Mouse (Mus musculus): Measurements from ENCODE around the gene Ccl4. TPM values are rescaled to one million over a fixed set of nuclear protein-coding genes. Genes with fewer than 3 reads are reported as not detected.

Ccl4 gene
- 3.0 and 3.2 TPM in 2 replicates for polyA plus RNA-seq (2015; fragmentation: Nextera tagmentation; extraction: Ambion mirVana)

DNA sequence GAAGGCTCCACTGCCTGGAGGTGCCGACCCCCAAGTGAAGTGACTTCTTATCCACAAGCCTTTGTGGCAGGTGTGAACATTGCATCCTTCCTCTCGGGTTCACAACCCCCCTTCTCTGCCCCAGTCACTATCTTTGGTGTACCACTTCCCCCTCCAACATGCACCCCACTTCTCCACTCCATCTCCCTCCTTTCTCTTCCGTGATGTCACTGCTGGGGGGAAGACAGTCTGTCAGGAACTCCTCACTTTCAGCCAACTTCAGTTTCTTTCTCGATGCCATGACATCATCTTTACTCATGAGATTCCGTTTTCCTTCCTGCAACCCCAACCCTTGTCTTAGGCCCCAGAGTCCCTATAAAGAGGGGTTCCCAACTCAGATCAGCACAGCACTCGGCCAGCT lies at the start of gene Ccl4:
TSS of gene Ccl4 (plus strand) at position 381 of the 400 bp plus-strand sequence.
- DNase-seq (ENCODE audit: low spot score) = peak; percentile 58

DNA sequence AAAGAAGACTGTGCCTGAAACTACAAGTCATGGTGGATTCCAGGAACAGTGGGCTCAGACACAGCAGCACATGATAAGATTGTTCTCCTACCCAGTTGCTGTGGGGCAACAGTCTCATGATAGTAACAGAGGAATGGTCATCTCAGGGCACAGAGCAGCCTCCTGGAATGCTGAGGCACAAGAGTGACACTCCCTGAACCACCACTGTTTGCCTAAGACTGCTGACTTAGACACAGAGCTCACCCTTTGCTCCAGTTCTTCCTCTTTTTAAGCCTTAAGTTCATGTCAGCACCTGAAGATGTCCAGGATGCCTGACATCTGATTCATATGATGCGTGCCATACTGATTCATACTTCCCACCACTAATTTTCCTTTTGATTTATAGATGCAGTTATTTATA lies 45.8 kb upstream of the Ccl4 start:
- no peak for DNase-seq (ENCODE audit: low spot score)

DNA sequence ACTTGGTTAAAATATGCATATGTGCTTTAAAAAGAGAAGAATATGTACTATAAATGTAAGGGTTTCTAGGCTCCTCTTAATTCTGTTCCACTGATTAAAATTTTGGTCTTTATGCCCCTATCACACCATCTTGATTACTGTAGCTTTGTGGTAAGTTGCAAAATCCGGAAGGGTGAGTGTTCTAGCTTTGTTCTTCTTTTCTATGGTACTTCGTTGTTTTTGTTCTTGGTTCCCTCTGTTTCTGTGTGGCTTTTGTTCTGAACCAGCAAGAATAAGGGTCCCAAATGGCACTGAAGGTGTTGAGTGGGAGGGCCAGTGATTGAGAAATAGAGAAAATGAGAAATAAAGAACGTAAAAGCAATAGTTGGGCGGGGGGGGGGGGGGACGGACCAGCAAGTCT lies 44.1 kb upstream of the Ccl4 start:
- DNase-seq (ENCODE audit: low spot score) = no peak

DNA sequence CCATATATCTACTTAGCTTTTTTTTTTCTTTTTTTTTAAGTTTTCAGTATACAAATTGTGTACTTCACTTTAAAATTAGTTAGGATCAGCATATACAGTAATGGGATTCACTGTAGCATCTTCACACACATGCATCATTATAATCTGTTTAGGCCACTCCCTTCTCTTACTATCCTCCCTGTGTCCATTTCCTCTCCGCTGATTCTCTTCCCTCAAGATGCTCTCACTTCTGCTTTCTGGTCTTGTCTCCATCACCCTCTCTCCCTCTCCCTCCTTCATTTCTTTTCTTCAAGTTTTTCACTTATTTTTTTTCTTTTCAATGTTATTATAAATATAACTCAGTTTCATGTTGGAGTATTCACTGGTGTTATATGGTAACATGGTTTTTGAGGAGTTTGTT lies 43.3 kb upstream of the Ccl4 start:
- no peak for DNase-seq (ENCODE audit: low spot score)

DNA sequence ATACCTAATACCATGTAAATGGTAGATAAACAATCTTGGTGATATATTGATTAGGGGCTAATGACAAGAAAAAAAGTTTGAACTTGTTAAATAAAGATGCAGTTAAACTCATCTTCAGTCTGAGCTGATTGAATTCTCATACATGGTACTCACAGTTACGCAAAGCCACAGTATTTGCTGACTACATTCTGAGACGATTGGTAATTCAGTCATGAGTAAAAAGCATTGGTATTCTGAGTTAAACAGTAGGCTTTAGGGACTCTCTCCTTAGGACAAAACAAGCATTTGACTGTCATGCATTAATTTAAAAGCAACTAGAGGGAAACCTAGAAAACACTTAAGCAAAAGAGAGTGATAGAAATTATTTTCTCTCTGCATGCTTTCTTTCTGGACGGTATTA lies 38.8 kb upstream of the Ccl4 start:
- DNase-seq (ENCODE audit: low spot score) = no peak

DNA sequence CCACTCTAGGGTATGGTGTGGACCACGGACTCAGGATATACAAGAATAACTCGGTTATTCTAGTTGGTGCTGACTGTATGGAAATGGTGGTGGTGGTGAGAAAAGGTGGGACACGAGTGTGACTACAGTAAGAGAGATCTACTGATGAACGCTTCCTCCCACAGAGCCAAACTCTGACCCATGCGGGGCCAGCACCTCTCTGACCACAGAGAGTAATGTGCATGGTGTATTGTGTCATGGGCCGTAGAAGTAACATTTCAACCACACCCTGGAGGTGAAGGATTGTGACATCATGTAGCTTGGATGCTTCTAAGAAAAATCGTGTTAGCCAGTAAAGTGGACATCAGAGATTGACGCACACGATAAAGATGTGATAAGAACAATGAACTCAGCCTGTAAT lies 33.6 kb upstream of the Ccl4 start:
- DNase-seq (ENCODE audit: low spot score) = no peak

DNA sequence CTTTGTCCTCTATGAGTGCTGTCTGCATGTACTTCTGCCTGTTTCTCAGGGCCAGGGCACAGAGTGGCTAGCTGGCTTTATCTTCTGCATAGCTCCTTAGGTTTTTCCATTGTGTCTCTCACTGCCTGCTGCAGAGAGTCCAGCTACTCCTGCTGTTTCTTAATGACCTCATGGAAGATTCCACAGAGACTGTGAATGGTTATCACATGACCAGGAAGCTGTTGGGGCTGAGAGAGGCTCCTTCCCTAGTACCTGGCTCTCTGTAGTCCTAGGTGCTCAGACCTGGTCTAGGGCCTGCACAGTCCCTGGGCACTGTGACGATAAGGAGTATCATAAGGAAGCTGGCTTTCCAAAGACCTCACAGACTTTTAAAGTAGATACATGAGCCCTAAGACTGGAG lies 31.8 kb upstream of the Ccl4 start:
- DNase-seq (ENCODE audit: low spot score) = no peak

DNA sequence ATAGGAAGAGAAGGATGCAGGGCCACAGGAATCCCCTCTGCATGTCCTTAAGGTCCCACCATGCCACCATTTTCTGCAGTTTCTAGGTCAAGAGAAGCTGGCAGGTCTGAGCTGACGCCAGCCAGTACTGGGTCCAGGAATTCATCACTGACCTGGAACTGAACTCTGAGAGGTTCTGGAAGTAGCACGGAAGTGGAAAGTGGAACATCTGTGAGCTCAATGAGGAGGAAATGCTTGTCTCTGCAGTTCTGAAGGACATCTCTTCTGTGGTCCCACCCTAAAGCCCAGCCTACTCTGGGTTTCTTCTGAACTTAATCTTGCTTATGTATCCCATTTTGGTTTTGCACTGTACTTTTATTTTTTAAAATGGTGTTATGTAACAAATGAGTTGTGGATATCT lies 31.3 kb upstream of the Ccl4 start:
- DNase-seq (ENCODE audit: low spot score) = no peak

DNA sequence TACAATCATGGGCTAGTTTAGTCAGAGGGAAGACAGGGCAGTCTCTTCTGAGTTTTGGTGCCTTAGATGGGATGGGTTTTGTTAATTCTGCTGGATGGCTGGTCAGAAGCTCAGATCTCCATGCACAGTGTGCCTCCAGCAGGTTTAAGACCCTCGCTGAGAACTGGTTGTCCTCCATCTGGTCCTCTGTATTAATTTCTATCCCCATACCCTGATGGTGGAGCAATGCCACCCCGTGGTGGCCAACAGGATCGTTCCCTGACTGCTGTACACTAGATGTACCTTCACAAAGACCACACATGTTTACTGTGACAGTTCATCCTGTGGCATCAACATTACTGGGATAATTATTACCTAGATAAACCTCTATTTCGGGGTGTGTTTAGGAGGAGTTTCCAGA lies 29.6 kb upstream of the Ccl4 start:
- DNase-seq (ENCODE audit: low spot score) = no peak

DNA sequence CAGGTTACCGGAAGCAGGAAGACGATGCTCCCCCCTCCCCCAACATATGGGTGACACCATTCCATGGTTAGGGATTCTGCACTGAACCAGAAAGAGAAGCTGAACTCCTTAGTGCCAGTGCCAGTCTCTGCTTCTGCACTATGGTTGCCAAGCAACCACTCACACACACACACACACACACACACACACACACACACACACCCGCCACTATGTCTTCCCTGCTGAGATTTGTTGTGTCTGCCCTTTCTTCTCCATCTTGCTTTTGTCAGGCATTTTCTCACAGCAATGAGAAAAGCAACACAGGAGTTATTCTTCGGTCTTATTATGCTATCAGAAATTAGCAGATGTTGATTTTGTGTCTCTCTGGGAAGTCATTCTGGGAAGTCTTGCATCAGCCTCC lies 28.0 kb upstream of the Ccl4 start:
- DNase-seq (ENCODE audit: low spot score) = no peak

DNA sequence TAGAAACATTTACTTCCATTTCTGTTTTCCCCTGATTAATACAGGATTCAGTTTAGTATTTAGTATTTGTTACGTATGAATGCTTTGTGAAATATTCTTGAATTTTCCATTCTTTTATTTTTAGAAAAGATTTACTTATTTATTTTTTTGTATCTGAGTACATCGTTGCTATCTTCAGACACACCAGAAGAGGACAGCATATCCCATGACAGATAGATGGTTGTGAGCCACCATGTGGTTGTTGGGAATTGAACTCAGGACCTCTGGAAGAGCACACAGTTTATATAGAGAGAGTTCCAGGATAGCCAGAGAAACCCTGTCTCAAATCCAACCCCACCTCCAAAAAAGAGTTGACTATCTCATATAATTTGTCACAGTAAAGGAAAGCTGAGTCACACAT lies 27.5 kb upstream of the Ccl4 start:
- DNase-seq (ENCODE audit: low spot score) = no peak

DNA sequence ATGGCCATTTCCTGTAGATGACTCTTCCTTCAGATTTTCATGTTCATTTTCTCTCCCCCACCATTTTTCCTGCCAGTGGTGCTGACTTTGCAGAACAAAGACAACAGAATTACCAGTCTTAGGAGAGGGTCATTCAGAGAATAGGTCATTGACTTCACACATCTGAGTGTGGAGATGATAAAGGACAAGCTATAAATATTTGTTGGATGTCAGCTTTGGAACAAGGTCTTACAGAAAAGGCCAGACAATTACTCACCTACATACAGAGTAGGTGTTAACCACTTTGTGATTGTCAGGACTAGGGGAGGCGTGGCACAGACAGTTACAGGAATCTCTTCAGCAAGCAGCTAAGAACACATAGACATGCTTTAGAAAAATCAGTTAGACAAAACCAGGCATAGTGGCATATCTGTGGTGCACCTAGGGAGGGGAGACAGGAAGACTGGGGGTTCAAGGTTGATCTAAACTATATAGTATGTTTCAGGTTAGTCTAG lies 25.6 kb upstream of the Ccl4 start:
- DNase-seq (ENCODE audit: low spot score) = no peak

DNA sequence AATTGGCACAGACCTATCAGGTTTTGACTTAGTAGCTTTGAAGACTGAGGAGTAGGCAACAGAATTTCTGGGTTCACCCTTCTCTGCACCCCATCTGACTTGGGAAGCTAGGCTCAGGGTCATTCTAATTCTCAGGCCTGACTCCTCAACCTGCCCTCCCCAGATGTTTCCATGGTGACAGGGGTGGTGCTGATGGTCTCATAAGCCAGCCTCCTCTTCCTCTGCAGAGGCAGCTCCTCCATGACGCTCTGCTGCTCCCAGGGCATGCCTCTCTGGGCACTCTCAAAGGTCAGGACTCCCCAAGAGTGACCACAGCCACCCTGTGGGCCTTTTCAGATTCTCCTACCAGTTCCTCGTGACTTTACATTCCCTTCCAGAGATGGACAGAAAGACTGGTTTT lies 23.4 kb upstream of the Ccl4 start:
- no peak for DNase-seq (ENCODE audit: low spot score)

DNA sequence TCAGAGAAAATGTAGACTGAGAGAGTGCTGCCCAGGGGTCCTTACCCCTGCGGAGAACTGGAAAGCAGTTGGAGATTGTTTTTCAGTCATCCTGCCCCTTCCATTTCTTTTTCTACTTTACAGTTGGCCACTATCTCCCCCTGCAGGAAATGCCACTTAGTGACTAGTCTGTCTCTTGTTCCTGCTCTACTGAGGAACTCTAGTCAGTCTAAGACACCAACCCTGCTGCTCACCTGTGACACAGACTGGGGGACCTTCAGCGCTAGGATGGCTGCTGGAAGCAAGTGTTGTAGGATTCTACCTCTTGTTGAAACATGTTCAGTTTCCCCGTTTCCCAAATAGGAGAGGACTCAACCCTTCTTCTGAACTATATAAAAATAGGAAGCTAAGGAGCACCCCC lies 22.9 kb upstream of the Ccl4 start:
- peak; percentile 79 for DNase-seq (ENCODE audit: low spot score)

DNA sequence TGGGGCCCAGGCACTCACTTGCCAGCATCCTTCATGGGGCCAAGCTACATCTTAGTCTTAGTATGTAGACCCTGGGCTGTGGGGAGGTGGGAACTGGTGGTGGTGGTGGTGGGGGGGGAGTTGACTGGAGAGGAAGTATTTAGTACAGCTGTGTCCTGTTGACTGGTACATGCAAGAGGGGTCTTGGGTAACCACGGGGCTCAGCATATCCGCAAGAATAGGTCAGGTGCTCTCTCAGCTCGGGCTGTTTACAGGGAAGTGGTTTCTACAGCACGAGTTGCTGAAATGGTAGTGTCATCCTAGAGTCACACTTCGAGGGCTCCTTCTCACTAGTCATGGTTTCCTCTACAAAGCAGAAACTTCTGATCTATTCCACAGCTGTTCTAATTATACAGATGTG lies 22.2 kb upstream of the Ccl4 start:
- peak; percentile 85 for DNase-seq (ENCODE audit: low spot score)

DNA sequence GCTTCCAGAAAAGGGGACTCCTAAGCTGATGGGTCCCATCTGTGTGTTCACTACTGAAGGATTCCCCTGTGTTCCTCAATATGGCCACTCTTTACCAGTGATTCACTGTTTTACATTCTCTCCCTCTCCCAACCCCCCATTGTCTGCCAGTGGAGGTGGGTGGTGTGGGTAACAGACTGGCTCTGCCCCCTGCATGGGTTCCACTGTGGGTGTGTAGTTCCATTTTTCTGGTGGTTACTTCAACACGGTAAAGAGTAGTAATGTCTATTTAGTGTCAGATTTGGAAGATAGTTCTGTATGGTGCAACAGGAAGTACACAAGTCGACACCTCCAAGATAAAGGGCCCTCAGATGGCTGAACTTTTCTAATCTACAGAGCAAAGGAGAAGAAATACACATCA lies 21.2 kb upstream of the Ccl4 start:
- no peak for DNase-seq (ENCODE audit: low spot score)

DNA sequence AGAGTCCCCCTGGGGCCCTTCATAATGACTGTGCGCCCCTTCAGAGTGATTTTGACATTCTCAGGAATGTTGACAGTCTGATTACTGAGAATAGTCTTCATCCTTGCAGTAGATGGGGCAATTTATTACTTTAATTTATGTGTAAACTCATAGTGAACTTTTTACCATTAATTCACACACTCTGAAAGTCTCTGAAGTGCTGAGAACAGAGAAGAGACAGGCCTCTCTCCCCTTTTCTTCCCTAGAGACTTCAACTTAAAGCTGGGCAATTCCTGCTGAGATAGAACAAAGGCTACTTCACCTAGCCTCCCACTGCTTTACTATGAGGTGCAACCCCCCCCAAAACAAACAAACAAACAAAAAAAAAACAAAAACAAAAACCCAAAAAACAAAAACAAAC lies 16.9 kb upstream of the Ccl4 start, which contains the start of gene Rpl9-ps1:
TSS of gene Rpl9-ps1 (minus strand) at position 101 of the 400 bp plus-strand sequence.
- no peak for DNase-seq (ENCODE audit: low spot score)

DNA sequence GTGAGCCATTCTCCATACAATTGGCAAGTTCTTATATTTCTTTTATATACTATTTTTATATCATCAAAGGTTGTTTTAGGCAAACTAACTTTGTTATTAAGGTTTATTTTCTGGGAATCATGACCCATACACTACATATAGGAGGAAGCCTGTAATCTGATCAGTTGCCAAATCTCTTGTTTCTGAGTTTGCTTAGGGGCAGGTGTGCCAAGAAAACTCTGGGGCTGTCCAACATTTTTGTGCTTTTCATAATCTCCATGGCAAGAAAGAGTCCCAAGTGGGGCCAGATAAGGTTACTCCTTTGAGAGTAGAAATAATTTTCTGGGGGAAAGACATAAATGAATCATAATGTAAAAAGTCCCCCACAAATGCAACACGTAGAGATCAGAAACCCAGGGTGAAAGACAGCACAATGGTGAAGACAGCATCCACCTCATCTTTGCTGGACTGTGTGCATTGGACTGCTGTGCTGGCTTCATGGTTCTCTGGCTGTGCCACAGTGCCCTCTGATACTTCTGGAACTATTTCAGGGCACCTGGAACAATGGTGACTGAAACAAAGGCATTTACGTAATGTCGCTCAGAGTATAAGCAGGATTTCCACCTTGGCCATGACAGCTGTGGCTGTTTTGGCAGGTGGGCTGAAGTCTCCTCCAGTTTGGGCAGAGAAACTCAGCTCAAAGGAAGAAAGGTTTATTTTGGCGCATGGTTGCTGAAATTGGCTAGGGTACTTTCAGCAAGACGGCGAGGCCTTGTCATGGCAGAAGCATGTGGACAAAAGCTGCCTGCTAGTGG lies 15.8 kb upstream of the Ccl4 start:
- DNase-seq (ENCODE audit: low spot score) = no peak

DNA sequence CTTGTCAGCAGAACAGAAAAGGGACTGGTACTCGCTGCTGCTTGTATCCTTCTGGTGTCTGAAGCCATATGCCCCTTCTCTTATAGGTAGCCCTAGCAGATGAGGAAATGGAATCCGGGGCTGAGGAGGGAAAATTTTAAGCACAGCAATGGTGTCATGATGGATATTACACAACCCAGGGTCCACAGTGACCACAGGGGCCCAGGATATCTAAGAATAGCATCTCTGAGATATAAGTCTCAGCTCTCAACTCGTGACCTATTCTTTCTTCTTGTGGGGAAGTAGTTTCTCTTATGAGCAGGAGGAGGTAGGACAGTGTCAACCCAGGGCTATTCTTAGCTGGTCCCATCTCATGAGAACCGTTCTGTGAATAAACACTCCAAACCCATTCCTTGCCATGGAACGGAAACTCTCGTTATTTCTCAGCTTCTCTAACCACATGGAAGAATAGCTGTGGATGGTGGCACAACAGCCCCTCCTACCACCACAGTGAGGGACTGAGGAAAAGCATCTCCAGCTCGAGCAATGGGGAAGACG lies 13.0 kb upstream of the Ccl4 start, which contains the start of gene Ccl3:
TSS of gene Ccl3 (minus strand) at position 51 of the 537 bp plus-strand sequence.
- DNase-seq (ENCODE audit: low spot score) = no peak

DNA sequence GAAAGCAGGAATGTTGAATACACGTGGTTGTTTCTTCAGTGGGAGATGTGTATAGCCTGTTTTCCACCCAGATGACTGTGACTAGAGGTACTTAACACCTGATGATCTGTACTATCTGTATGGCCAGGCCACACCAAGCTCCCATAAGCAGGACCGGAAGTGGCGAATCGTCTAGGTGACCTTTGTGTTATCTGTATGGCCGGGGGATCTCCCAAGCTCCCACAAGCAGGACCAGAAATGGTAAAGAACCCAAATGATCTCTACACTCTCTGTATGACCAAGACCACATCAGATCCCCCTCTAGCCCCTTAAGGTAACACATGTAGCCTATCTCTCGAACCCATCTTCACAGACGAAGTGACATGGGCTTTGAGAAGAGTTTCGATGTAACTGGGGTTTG lies 7.8 kb upstream of the Ccl4 start:
- DNase-seq (ENCODE audit: low spot score) = no peak

DNA sequence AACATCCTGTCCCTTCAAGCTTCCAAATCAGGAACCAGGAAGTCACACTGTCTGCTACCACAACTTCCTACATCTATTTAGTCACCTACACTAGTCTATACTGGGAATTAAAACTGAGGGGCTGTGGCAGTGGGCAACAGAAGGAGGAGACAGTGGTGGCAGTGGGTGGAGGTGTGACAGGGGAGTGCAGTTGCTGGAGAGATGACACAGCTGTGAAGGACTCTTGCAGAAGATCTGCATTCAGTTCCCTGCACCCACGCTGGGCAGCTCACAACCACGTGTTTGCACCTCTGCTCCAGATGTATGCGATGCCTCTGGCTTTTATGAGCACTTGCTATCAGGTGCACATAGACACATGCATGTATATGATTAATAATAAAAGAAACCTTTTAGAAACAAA lies 4.9 kb upstream of the Ccl4 start:
- no peak for DNase-seq (ENCODE audit: low spot score)

DNA sequence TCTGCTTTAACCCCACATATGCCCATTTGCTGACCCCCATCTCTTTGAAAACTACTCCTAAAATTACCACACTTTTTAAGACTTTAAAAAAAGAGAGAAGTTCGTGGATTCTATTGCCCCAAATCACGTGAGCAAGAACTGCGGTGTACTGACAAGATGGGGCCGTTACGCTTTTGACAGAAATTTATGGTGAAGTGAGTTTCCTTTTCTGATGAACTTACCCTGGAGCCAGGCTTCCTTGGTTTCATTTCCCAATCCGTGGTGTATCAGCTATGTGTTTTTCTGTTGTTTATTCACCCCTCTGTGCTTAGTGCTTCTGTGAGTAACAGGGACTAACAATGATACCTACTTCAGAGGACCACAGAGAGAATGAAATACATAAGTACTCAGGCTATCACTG lies 3.6 kb upstream of the Ccl4 start:
- no peak for DNase-seq (ENCODE audit: low spot score)

DNA sequence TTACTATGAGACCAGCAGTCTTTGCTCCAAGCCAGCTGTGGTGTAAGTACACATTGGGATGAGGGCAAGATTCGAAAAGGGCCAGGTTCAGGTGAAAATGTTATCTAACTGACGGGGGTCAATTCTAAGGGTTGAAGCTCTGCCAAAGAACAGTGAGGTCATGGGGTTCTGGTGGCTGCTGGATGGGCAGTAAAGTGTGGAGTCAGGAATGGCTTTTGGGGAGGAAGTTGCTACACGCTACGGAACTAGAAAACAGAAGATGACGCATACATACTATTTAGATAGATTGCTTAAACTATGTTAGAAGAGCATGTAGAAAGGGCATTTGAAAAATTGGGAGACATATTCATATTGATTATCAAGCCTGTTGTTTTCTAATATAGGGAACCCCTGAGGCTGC lies 1.1 kb downstream of the Ccl4 start:
- no peak for DNase-seq (ENCODE audit: low spot score)

Data from thymus, postnatal 0 days (tissue).